Comparison of ENCODE assay signal across 28 mouse cellular contexts in the genomic region with DNA sequence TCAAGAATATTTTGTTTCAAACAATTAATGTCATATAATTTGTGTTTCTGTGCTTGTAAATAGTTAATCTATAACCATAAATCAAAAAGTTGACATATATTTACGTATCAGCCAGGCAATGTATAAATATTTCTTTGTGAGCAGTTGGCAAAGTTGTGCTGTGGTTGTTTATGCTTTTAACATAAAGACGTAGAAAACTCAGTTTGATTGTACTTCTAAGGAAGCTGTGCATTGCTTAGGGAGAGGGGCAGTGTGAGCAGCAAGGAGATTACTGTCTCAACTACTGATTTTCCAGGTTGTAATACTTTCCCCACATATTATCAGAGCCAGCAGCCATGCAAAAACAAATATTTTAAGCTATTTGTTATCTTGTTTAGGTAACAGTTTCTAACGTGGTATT.
"Had no signal": no experiment of that assay in that cellular context is flagged by ENCODE, and none has a peak within 500 bp of the region (broad histone marks: within the 10 kb centered on the region; RNA-seq: fewer than 3 reads in every experiment).

No protein-coding gene starts in this region.

- H3K9me3 ChIP-seq: embryonic facial prominence, embryonic 10.5 days; embryonic facial prominence, embryonic 12.5 days; embryonic facial prominence, embryonic 13.5 days; embryonic facial prominence, embryonic 15.5 days; forebrain, embryonic 10.5 days; forebrain, embryonic 12.5 days; forebrain, embryonic 13.5 days; forebrain, embryonic 15.5 days had no signal

- H3K36me3 ChIP-seq: embryonic facial prominence, embryonic 10.5 days; embryonic facial prominence, embryonic 12.5 days; embryonic facial prominence, embryonic 13.5 days; embryonic facial prominence, embryonic 15.5 days; forebrain, embryonic 10.5 days; forebrain, embryonic 12.5 days; forebrain, embryonic 15.5 days had no signal

- DNase-seq: cerebellum, adult 18-20 months; cerebellum, adult 2 months; cerebellum, adult 8-10 months; cerebellum, adult 9-10 months; cerebellum, adult 9-11 months; cerebellum, postnatal 10 days; cerebellum, postnatal 14 days; cerebellum, postnatal 25 days; cerebellum, postnatal 36 days; embryo, embryonic 11 days; forebrain, postnatal 0 days; gastrocnemius, adult 2 months; gastrocnemius, postnatal 10 days; gastrocnemius, postnatal 14 days; gastrocnemius, postnatal 25 days; gastrocnemius, postnatal 36 days; heart, adult 11 months had no signal

- H3K27ac ChIP-seq: embryonic facial prominence, embryonic 10.5 days; embryonic facial prominence, embryonic 12.5 days; embryonic facial prominence, embryonic 13.5 days; embryonic facial prominence, embryonic 15.5 days; forebrain, embryonic 10.5 days; forebrain, embryonic 12.5 days; forebrain, embryonic 13.5 days; forebrain, embryonic 15.5 days; gastrocnemius, adult 2 months had no signal

- H3K4me2 ChIP-seq: embryonic facial prominence, embryonic 12.5 days; embryonic facial prominence, embryonic 13.5 days; embryonic facial prominence, embryonic 15.5 days; forebrain, embryonic 12.5 days; forebrain, embryonic 13.5 days; forebrain, embryonic 15.5 days had no signal

- ATAC-seq: forebrain, embryonic 13.5 days; forebrain, embryonic 14.5 days; forebrain, embryonic 15.5 days; forebrain, embryonic 16.5 days; forebrain, postnatal 0 days had no signal

- H3K4me1 ChIP-seq: forebrain, embryonic 10.5 days; forebrain, embryonic 12.5 days; forebrain, embryonic 13.5 days; forebrain, embryonic 15.5 days had no signal

- H3K4me3 ChIP-seq: embryonic facial prominence, embryonic 10.5 days; embryonic facial prominence, embryonic 12.5 days; embryonic facial prominence, embryonic 13.5 days; embryonic facial prominence, embryonic 15.5 days; erythroblast, embryonic 14.5 days; forebrain, embryonic 10.5 days; forebrain, embryonic 12.5 days; forebrain, embryonic 13.5 days; forebrain, embryonic 15.5 days; gastrocnemius, adult 2 months had no signal

- H3K9ac ChIP-seq: embryonic facial prominence, embryonic 12.5 days; embryonic facial prominence, embryonic 13.5 days; embryonic facial prominence, embryonic 15.5 days; forebrain, embryonic 12.5 days; forebrain, embryonic 13.5 days; forebrain, embryonic 15.5 days; forebrain, postnatal 0 days had no signal

- H3K27me3 ChIP-seq: embryonic facial prominence, embryonic 12.5 days; embryonic facial prominence, embryonic 13.5 days; embryonic facial prominence, embryonic 15.5 days; forebrain, embryonic 12.5 days; forebrain, embryonic 13.5 days; forebrain, embryonic 15.5 days had no signal
